Mouse (Mus musculus) c-Kit-positive CD71-positive TER-119-negative erythroid progenitor cells, embryonic 14.5 days (primary cell): ENCODE results near the gene Cep128.

ENCODE experiments used
- DNase-seq: peaks from one replicate; pipeline ENCODE4 v3.0.0-alpha.2; 2013; ENCODE audit warnings: low read depth

Cep128 gene

DNA sequence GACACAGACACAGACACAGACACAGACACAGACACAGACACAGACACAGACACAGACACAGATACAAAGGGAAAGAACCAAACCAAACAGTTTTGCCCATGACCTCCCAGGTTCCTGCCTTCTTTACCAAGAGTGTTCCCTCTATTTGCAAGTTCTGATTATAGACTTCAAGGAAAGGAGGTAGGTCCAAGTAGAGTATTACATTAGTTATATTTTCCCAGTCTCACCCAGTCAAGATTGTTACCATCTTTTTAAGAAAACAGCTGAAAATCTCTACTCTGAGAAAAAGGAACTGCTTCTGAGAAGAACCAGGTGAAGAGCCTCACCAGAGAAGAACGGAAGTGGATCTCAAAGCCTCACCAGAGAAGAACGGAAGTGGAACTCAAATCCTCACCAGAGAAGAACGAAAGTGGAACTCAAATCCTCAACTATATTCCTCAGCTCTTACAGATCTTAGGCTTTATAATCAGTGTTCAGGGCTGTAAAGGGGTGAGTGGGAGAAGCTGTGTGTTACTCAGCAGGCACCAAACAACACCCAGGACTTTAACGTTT is 200.8 kb downstream of the Cep128 start:
- no peak for DNase-seq

DNA sequence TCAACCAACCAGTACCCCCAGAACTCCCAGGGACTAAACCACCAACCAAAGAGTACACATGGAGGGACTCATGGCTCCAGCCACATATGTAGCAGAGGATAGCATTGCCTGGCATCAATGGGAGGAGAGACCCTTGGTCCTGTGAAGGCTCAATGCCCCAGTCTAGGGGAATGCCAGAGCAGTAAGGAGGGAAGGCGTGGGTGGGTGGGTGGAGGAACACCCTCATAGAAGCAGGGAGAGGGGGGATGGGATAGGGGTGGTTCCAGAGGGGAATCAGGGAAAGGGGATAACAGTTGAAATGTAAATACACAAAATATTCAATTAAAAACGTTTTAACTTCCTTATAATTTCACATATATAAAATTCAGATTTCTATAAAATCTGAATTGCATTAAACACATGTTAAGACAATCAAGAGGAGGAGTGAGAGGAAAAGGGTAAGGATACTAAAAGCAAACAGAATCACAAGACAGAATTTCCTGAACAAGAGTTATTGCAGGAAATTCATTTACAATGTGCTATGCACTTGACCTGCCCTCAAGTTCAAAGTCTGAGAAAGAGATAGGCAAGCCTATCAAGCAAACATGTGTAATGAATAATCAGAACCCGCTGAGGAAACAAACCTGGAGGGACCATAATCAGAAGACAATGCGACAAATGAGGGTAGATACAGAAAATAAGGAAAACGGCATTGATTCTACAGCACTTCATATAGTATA is 207.2 kb downstream of the Cep128 start:
- no peak for DNase-seq

DNA sequence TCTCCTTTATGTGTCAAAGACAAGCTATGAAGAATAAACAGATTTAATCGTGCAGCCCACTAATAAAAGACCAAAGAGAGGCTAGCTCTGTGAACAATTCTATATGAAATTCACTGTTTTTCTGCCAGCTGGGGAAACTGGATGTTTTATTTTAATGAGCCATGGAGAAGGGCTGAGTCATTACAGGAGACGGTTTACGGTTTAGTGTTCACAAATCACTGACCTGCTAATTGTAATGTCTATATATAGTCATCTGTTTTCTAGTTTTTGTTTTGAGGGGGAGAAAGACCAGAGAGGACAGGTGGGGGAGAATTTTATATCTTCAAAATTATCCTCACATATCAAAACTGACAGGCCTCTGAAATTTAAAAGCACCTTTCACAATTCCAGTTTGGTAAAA is 212.6 kb downstream of the Cep128 start:
- no peak for DNase-seq

DNA sequence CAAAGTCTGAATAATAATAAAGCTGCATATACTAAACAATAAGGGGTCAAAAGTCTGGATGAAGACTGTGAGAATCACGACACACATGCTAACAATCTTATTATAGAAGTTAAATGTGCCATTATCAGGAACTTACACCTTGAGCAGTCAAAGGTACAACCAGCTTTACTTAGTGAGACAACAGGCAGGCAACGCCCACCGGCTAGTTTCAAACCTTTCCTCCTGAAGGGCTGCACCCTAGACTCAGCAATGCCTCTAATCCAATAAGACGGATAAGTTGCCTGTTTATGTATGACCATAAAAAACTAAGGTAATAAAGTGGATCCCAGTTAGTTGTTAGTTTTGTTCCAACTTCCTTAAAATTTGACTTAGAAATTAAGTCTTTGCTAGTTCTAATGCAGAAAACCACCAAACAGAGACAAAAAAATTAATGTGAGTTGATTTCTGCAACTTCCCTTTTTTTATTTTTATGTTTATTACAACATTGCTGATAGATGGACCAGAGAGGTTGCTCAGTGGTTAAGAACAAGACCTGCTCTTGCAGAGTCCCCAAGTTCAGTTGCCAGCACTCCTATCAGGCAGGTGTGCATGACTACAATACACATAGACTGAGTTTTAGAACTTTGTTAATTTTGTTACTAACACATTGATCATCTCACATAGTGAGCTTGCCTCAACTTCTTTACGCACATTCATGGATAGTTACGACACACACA is 223.0 kb downstream of the Cep128 start:
- DNase-seq, result peak; percentile 6

DNA sequence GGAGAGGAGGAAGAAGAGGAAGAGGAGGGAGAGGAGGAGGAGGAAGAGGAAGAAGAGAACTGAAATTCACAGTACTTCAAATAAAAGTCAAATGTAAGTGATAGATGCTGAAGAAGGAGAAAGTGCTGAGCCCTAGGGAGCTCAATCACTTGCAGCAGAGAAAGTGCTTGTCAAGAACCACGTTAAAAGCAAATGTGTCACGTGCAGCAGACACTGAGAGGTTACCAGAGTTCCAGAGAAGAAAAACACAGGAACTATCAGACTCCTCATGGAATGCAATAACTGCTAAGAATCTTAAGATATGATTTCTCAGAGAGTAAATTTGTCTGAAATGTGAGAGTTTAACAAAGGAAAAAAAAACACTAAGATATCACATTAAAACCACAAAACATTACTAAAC is 225.7 kb downstream of the Cep128 start:
- DNase-seq, result no peak

DNA sequence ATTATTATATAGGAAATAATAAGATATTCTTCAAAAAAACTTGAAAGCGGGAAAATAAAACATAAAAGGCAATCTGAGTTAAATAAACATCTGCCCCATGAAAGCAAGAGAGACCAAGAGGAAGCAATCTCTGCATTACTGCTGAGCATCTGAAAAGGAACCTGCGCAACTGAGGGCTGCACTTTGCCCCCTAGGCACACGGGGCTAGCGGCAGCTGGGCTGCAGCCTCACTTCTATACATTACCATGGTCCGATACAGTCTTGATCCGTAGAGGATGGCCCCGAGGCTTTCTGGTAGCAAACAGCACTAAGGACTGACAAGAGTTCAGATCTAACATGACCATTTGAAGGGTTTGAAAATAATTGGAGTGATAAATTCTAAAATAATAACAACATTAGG is 230.2 kb downstream of the Cep128 start:
- no peak for DNase-seq

DNA sequence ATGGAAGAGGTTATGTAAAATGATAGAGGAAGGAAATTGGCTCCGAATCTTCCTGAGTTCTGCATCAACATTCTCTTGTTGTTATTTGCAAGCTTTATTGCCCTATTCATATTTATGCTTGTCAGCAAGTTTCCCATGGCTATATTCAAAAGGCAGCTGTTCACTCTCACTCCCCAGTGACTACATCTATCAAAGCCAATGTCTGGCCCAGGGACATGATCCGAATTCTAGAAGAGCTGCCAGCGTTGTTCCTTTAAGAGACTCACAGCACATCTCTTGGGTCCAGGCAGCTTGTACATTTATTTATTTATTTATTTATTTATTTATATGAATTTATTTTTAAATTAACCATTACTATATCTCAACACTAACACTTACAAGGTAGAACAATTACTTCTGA is 235.1 kb downstream of the Cep128 start:
- DNase-seq, result no peak

DNA sequence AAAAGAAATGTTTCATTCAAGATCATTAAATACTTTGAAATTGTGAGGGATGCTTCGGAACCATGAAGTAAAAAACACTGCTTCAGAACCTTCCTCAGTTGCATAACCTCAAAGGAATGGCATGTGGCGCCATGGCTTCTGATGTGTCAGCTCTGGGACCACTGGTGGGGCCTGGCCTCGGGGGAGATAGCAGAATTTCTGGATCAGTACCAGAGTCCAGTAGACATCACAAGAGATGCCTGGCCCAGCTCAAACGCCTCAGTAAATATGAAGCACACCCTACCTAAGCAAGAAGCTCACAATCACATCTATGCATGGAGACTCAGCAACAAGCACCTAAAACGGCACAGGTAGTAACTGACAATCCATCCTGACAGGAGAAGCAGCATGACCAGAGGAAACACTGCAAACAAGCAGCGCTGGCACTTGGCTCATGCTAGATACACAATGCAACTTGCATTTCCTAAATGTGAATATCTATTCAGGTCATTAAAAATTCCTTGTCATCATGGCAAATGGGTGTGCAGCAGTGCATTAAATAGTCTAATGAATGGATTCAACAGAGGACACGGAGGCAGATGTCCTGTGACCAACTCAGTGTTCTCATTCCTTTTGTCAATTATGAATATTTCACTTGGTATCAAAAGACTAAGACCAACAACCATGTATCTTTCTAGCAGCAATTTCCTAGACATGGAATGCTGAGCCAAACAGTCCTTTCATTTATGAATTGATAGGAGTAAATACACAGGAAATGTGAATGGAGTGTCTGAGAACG is 249.3 kb downstream of the Cep128 start:
- no peak for DNase-seq

DNA sequence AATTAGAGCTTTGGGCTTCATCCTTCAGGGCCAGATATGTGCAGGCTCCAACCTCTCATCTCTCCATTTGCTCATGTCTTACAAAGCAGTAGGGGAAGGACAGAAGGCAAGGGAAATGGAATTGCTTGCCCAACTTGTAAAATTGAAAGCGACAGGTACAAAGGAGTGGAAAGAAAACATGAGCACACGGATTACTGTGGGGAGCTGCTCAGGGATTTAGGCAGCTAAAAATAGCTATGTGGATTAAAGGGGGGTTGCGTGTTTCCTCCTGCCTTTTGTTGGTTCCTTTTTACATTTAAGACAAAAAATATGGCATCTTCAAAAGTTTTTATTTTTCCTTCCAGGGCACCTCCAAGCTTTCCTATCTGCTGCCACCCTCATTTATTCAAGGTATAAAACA is 269.2 kb downstream of the Cep128 start:
- DNase-seq, result no peak

DNA sequence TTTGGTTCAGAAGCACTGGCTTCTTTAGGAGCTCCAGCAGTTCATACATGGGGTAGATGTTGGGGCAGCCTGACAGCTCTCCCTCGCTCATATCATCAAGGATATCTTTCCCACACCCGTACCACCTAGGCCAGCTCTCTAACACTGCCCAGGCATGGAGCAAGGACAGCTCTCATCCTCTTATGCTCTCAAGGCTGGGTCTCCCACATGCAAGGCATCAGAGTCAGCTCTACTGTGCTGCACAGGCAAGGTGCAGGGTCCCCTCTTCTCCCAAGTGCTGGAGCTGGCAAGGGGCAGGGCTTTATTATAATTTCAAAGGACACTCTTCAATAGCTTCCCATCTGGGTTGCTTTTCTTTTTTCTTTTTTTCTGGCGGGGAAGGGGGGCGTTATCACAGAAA is 280.9 kb downstream of the Cep128 start:
- no peak for DNase-seq

DNA sequence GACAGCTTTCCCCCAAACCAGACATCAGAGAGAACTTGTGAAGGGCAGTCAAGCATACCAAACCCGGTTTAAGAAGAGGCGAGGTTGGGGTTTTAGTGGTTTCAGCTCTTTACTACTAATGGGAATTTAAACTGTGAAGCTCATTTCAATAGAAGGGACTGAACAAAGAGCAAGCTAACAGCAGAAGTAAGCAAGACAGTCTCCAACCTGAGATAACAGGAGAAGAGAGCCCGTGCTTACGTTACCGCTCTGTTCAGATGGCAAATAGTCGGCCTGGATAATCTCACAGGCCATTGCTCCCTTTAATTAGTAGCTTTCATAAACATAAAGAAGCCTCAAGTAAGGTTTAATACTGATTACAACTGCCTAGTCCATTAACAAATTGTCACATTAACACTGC is 286.3 kb downstream of the Cep128 start:
- DNase-seq, result no peak

DNA sequence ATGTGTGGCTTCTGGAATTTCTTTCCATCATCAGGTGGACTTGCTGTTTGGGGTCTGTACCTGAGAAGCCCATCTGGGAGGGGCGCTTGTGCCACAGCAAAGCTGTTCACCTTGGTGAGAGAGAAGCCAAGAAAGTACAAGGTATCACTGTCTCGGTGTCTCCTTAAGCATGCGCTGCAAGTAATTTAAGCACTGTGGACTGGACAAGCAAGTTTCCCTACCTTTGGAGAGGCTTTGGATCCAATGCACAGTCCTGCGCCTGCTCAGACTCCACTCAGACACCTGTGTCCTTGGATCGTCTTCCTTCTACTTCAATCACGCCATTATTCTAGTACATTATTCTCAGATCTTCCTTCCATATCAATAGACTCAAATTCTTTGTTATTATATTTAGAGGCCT is 288.0 kb downstream of the Cep128 start:
- no peak for DNase-seq

DNA sequence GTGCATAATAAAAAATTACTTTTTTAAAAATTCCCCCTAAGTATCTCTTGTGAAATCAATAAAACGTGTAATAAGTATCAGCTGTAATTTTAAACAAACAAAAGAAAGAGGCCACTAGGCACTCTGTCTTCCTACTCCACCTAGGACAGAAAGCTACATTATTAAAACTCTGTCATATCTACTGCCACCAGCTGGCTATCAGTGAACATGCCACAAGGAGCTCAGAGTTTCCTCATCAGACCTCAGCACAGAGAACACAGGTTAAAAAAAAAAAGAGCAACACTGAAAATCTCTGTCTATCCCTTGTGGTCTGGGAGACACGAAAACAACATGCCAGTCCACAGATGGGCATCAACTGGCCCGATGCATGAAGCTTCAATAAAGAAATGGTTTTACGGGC is 295.9 kb downstream of the Cep128 start:
- no peak for DNase-seq

DNA sequence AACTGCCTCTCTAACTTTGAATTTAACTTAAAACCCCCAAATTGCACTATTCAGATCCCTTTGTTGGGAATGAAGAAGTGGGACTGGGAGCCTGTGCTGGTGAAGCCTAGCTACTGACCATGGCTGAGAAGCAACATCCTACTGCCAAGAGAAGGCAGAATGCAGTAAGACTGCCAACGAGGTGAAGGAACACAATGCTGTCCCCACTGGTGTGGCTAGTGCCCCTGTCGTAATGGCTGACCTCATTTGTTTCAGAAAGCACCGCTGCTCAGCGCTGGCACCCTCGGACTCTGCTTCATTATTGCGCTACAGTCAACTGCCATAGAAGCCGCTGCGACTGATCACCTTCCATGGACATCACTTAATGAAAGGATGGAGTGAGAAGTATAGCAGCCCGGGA is 298.2 kb downstream of the Cep128 start:
- DNase-seq, result no peak

DNA sequence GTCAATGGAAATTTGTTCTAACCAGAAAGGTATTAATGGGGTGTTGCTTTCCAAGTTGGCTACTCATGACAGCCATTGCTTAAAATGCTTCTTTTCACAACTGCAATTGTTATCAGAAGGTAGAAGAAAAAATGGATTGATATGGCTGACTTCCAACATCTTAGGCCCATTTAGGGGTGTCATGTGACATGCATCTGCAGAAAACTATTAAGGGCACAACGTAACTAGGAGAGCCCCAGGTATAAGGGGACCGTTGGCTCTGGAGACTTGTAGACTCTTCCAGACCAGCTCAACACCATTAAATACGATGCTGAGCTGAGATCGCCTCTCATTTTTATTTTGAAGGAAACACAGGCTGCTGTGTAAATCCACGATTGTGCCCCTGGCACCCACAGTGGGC is 308.6 kb downstream of the Cep128 start:
- no peak for DNase-seq

DNA sequence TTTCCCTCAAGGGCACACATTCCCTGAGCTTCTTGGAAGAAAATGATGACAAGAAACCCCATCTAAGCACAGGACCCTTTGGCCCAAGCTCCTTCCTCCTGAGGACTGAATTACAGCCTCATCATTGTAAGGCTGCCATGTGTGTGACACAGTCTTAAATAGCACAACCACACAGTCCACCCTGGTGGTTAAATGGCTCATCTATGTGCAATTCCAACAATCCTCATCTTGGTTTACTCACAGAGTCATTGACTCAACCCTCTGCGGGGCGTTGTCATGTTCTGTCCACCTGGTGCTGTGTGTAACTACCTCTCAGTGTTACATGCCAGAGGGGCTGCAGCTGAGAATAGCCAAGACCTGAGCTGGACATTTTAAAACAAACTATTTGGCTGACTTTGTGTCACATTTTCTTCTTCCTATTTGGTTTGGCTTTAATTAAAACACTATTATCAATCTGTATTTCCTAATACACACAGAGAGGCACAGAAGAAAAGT is 313.6 kb downstream of the Cep128 start:
- no peak for DNase-seq

DNA sequence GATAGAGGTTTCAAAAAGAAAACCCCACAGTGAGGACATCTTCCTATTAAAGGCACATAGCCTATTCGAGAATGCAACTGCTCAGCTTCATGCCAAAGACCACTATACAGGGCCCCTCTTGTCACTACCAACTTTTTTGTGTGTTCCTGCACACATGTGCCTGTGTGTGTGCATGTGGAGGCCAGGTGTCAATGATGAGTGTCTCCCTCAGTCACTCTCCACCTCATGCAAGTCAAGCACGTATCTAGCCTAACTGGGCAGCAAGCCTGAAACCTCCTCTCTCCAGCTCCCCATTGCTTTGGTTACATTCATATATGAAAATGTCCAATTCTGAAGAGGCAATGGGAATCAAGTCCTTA is 317.1 kb downstream of the Cep128 start:
- no peak for DNase-seq

DNA sequence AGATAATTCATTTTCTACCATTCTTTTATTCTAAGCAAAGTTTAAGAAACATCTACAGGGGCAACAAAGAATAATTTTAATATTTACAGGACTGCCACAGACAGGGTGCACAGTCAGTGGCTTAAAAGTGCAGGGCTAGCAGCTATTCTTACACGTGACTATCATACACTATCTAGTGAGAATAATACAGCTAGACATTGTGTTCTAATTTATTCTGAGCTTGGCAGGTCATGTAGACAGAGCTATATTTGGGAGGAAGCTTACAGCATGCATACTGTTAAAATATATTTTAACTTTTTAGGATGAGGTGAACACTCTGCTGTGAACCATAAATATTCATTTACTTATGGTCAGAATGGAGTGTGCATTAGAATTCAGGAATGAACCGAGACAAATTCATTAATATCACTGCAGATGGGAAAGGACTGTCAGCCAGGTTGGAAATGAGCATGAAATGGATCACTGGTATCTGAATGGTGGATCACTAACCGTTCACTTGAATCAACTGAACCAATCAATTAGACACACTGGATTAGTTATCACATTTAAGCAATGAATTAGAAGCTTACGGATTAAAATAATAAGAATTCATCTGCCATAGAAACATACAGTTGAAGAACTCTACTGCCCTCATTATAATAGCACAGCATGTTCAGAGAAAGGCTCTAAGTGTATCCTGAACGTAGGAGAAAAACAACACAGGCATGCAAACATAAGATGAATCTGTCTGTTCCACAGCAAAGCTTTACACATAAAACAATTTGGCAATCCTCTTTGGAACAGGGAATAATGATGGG is 317.7 kb downstream of the Cep128 start:
- no peak for DNase-seq

DNA sequence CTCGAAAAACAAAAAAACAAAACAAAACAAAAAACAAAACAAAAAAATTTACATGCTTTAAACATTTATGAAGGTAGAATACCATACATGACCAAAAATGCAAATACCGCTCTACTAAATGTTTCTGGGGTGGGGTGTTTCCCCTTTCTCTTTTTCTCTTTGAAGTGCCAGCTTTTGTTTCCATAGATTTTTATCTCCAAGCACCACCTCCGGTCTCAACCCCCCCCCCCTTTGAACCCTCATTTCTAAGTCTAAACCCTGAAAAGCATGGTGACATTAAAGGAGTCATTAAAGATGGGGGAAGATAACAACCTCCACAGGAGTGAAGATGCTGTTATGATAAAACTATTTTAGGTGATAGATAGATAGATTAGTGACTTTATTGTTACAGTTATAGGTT is 318.8 kb downstream of the Cep128 start:
- no peak for DNase-seq

DNA sequence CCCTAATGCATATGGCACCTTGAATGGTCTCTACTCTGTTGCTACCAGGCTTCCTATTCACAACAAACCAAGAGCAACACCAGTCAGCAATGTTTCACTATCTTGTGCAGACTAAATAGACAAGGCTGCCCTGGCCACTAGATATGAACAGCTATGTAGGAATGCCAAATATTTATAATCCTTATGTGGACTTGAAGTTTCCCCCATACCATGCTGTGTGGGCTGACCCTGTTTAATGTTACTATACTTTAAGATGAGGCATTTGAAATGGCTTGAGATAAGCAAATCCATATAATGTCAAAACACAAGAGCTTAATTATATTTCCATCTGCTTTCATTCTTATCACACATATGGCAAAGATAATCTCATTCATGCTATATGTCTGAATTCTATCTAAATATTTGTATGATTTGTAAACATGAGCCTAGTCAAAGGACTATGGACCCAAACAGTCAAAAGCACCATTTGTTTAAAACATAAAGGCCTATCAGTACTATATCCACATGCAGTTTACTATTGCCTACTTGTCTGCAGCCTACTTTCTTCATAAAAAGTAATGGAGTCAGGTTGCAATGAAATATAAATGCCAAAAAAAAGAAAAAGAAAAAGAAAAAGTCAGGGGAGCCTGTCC is 319.7 kb downstream of the Cep128 start:
- DNase-seq, result no peak

DNA sequence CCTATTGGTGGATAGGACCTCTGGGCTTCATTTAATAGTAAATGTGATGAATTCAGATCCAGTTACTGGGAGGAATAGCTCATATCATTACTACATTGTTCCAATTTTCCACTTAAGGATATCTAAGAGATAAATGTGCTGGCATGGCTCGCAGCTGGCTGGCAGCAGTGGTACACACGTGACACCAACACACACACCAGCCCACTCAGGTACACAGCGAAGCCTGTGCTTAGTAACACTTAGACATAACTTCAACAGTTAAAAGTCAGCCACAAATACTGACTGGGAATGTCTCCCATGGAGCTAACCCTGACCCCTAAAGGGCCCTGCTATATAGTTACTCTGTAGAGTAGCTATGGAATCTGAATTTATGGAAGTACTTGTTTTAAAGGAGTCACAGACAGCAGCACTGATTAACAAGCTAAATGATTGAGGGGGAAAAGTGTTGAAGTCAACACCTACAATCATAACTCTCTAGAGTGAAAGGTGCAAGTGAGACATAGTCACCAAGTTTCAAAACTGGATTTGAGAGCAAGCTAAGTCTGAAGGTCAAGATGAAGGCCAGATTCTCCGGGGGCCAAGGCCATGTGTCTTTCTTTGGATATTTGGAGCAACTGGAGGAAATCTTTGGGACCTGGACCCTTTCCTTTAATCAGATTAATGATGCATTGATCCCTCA is 320.7 kb downstream of the Cep128 start:
- DNase-seq, result no peak
